Mouse (Mus musculus) ES-Bruce4 (cell line): ENCODE data around the gene Zfp787.

Source experiments
- CTCF ChIP-seq: IDR thresholded peaks from one replicate; pipeline ENCODE4 v1.8.1; 2011; ENCODE audit warnings: low read depth, low read length
- EP300 ChIP-seq: IDR thresholded peaks from 2 replicates; pipeline ENCODE4 v1.6.1; 2011; ENCODE audit warnings: low read depth, low read length; ENCODE audit not compliant: insufficient read depth
- POLR2A ChIP-seq: IDR thresholded peaks from one replicate; pipeline ENCODE4 v1.8.1; 2011; ENCODE audit warnings: low read length; ENCODE audit not compliant: insufficient read depth

GRCm38 (mm10) chr7:6139295-6139694, 16.5 kb downstream of the Zfp787 start:
- TF ChIP-seq POLR2A (no peak), CTCF (no peak), EP300 (no peak)
